Mouse (Mus musculus): ENCODE data around the gene Sh2d4b. TPM values are rescaled to one million over a fixed set of nuclear protein-coding genes. Genes with fewer than 3 reads are reported as not detected.
A peak's percentile ranks its signal among the peaks of the same experiment; 100 is the strongest.

The Sh2d4b gene
- total and polyA plus RNA-seq, 2 experiments from 2014 or later: 0.74 to 3.0 TPM

DNA sequence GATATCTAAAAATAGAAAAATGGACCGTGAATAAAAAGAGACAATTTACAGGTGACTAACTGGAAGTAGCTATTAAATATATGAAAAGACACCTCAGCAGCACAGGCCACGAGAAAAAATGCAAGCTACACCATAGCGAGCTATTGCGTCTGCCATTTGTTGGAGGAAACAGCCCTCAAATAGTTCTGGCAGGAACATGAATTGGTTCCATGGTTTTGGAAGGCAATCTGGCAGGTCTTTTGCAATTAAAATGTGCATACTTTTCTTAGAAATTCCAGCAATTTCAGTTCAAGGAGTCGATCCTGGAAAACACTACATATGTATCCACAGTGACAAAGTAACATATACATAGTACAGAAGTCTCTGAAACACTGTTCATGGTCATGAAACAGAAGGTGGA lies 76.4 kb downstream of the Sh2d4b start:
- Histone ChIP-seq H3K36me3 (ENCODE audit: insufficient read depth, low read length) (no peaks in the 10 kb centered on the region), H3K9me3 (ENCODE audit: low read length) (no peaks in the 10 kb centered on the region), H3K4me1 (ENCODE audit: insufficient read depth, low read length) (no peaks in the 10 kb centered on the region), H3K27me3 (ENCODE audit: insufficient read depth, low read length) (no peaks in the 10 kb centered on the region), H3K9ac (replicated peaks; ENCODE audit: low read length, poor library complexity, severe bottlenecking) (no peak overlapping the region), H3K4me3 (ENCODE audit: low read depth, low read length) (no peak overlapping the region), H3K4me2 (ENCODE audit: low read depth, low read length, poor library complexity, severe bottlenecking) (no peak overlapping the region), H3K27ac (ENCODE audit: low read depth, low read length) (no peak overlapping the region)
- WGBS: 90% methylated on average over 5 of the region's 5 CpGs
- TF ChIP-seq CTCF (IDR thresholded peaks at IDR 0.05): no peak
- no peak for DNase-seq (ENCODE audit: low spot score)
- ATAC-seq (ENCODE audit: low FRiP score): no peak

DNA sequence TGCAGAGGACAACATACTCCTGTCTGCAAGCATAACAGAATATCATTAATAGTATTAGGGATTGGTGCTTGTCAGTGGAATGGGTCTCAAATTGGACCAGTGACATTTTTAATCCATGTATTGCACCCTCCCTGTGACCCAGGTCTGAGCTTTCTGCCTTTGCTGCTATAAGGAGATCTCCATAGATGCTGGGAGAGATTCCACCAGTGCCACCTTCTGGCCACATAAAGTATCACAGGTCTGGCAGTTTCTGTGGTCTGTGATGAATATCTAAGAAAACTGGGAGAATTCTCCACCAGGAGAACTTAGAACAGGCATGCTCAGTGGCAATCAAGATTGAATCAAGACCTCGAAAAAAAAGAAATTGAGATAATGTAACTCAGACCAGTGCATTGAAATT lies 101.5 kb downstream of the Sh2d4b start:
- ATAC-seq (ENCODE audit: low FRiP score) (peak; percentile 31; the same call in 1 of the 2 replicates), DNase-seq (ENCODE audit: low spot score) (peak; percentile 70)
- no peaks in the 10 kb centered on the region for H3K4me1 ChIP-seq (ENCODE audit: insufficient read depth, low read length)
- H3K27ac ChIP-seq (ENCODE audit: low read depth, low read length): no peak overlapping the region
- no peak overlapping the region for H3K9ac ChIP-seq (replicated peaks; ENCODE audit: low read length, poor library complexity, severe bottlenecking)
- H3K27me3 ChIP-seq (ENCODE audit: insufficient read depth, low read length): no peaks in the 10 kb centered on the region
- H3K4me3 ChIP-seq (ENCODE audit: low read depth, low read length): no peak overlapping the region
- H3K4me2 ChIP-seq (ENCODE audit: low read depth, low read length, poor library complexity, severe bottlenecking): no peak overlapping the region
- no peaks in the 10 kb centered on the region for H3K36me3 ChIP-seq (ENCODE audit: insufficient read depth, low read length)
- no peaks in the 10 kb centered on the region for H3K9me3 ChIP-seq (ENCODE audit: low read length)
- WGBS: 50% methylated on average over 1 of the region's 1 CpGs
- TF ChIP-seq CTCF (IDR thresholded peaks at IDR 0.05): peak; percentile 76

DNA sequence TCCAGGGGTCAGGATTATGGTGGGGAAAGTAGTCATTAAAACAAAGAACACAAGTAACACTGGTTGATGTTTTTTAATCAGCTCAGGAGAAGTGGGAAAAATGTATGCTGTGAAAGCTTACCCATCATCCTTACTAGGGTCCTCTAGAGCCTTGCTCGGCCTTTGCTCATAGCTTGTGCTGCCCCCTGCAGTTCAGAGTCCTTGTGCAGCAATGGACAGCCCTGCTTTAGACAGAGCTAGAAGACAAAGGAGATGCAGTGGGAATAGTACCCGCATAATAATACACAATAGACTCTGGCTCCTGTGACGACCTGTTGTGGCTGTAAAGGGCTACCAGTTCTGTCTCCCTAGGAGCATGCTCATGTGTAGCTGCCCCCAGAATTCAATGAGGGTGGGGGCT lies 104.0 kb downstream of the Sh2d4b start:
- DNase-seq (ENCODE audit: low spot score): peak; percentile 58
- WGBS: 29% methylated on average over 3 of the region's 3 CpGs
- Histone ChIP-seq H3K4me3 (ENCODE audit: low read depth, low read length) (no peak overlapping the region), H3K9me3 (ENCODE audit: low read length) (no peaks in the 10 kb centered on the region), H3K27ac (ENCODE audit: low read depth, low read length) (no peak overlapping the region), H3K4me2 (ENCODE audit: low read depth, low read length, poor library complexity, severe bottlenecking) (no peak overlapping the region), H3K36me3 (ENCODE audit: insufficient read depth, low read length) (no peaks in the 10 kb centered on the region), H3K9ac (replicated peaks; ENCODE audit: low read length, poor library complexity, severe bottlenecking) (no peak overlapping the region), H3K27me3 (ENCODE audit: insufficient read depth, low read length) (no peaks in the 10 kb centered on the region), H3K4me1 (ENCODE audit: insufficient read depth, low read length) (no peaks in the 10 kb centered on the region)
- no peak for ATAC-seq (ENCODE audit: low FRiP score)
- TF ChIP-seq CTCF (IDR thresholded peaks at IDR 0.05): peak; percentile 60

DNA sequence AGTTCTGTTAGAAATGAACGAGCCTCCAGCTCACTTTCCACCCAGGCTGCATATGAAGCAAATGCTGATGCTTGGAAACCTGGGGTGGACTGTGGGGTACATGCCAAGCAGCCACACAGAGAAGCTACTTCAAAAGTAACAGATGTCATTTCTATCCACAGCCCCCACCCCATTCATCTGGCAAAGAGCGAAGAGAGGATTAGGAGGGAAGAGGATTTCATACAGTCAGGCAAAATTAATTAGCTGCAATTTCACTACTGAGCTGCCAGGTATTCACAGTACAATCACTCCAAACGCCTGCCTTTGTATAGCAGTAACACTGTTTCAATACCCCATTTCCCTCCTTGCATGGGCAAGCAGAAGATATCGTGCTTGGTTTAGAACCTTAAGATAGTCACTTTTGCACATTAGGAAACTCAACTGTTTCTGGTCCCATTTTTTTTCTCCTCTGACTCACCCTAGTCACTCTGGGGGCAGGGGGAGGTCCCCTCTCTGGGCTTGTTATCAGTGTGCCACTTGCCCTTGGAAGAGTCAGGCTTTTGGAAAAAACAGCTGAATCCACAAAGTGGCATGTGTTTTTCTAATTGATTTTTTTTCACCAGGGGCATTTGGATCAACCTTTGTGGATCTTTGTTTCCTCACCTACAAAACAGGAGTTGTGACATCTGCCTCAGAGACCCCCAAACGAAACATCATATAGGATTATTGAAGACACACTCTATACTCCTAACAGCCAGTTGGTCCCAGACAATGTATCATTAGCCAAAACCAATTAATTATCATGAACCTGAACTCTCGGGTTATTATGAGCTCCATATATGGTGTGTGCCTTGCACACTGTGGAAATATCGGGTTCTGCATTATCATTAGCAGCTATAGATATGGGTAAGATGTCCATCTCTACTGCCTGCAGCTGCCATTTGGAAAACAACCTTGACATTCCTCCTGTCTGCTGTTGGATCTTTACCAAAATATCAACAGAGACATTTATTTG lies 123.7 kb downstream of the Sh2d4b start:
- ATAC-seq (ENCODE audit: low FRiP score) (no peak), DNase-seq (ENCODE audit: low spot score) (peak; percentile 61)
- TF ChIP-seq CTCF (IDR thresholded peaks at IDR 0.05): no peak
- H3K27me3 ChIP-seq (ENCODE audit: insufficient read depth, low read length): no peaks in the 10 kb centered on the region
- H3K36me3 ChIP-seq (ENCODE audit: insufficient read depth, low read length): no peaks in the 10 kb centered on the region
- no peak overlapping the region for H3K4me3 ChIP-seq (ENCODE audit: low read depth, low read length)
- no peak overlapping the region for H3K27ac ChIP-seq (ENCODE audit: low read depth, low read length)
- WGBS: 48% methylated on average over 7 of the region's 7 CpGs
- H3K9me3 ChIP-seq (ENCODE audit: low read length): no peaks in the 10 kb centered on the region
- H3K4me2 ChIP-seq (ENCODE audit: low read depth, low read length, poor library complexity, severe bottlenecking): no peak overlapping the region
- no peak overlapping the region for H3K9ac ChIP-seq (replicated peaks; ENCODE audit: low read length, poor library complexity, severe bottlenecking)
- no peaks in the 10 kb centered on the region for H3K4me1 ChIP-seq (ENCODE audit: insufficient read depth, low read length)

Other genes starting within 250 kb of the Sh2d4b start
- gene Tspan14, start 73.5 kb upstream of the Sh2d4b start, total RNA-seq (2014; rRNA removed): 31.2 and 31.8 TPM in 2 replicates
- gene Tspan14, start 73.5 kb upstream of the Sh2d4b start, polyA plus RNA-seq (2015; fragmentation: Nextera tagmentation; extraction: Ambion mirVana): 28.3 and 31.3 TPM in 2 replicates
- 50.0 and 66.3 TPM in 2 replicates for gene Fam213a, start 120.5 kb upstream of the Sh2d4b start, total RNA-seq (2014; rRNA removed)
- gene Fam213a, start 120.5 kb upstream of the Sh2d4b start, polyA plus RNA-seq (2015; fragmentation: Nextera tagmentation; extraction: Ambion mirVana): 110 and 124 TPM in 2 replicates
- gene Dydc2, start 175.9 kb upstream of the Sh2d4b start, total RNA-seq (2014; rRNA removed): not detected in 2 replicates
- 0.72 and 0.92 TPM in 2 replicates for gene Dydc2, start 175.9 kb upstream of the Sh2d4b start, polyA plus RNA-seq (2015; fragmentation: Nextera tagmentation; extraction: Ambion mirVana)
- 0.33 TPM in 1 of 2 replicates, not detected in the other for gene Dydc1, start 179.6 kb upstream of the Sh2d4b start, total RNA-seq (2014; rRNA removed)
- gene Dydc1, start 179.6 kb upstream of the Sh2d4b start, polyA plus RNA-seq (2015; fragmentation: Nextera tagmentation; extraction: Ambion mirVana): 0.23 TPM in 1 of 2 replicates, not detected in the other
- not detected in 2 replicates for gene Mat1a, start 211.8 kb upstream of the Sh2d4b start, total RNA-seq (2014; rRNA removed)
- not detected in 2 replicates for gene Mat1a, start 211.8 kb upstream of the Sh2d4b start, polyA plus RNA-seq (2015; fragmentation: Nextera tagmentation; extraction: Ambion mirVana)
- gene Sftpa1, start 238.5 kb upstream of the Sh2d4b start, total RNA-seq (2014; rRNA removed): not detected in 2 replicates
- gene Sftpa1, start 238.5 kb upstream of the Sh2d4b start, polyA plus RNA-seq (2015; fragmentation: Nextera tagmentation; extraction: Ambion mirVana): not detected in 2 replicates

Measured in midbrain, postnatal 0 days (tissue).